Mouse (Mus musculus) heart, adult 10 weeks (tissue): ENCODE measurements around the gene Cwc27. TPM values are rescaled to one million over a fixed set of nuclear protein-coding genes. Genes with fewer than 3 reads are reported as not detected.

Experiments used
- polyA plus RNA-seq: library from polyadenylated mRNA; stranded (reverse); fragments of 350-450 nt; fragmentation: Illumina TruSeq; extraction: RNeasy Lipid Tissue Mini Kit (QIAGEN cat#74804); gene quantifications from one replicate; pipeline ENCODE4 v1.2.3, GENCODE M21; 2014; ENCODE audit warnings: low read depth, low replicate concordance

The Cwc27 gene
- 15.1 TPM for polyA plus RNA-seq

GRCm38 (mm10) chr13:104816635-104817571 lies at the start of gene Cwc27:
TSS of gene Cwc27 (minus strand) at chr13:104817142.

GRCm38 (mm10) chr13:104863127-104863979 lies 46.4 kb upstream of the Cwc27 start, which contains the start of gene Shisal2b:
TSS of gene Shisal2b (minus strand) at chr13:104863893.

DNA sequence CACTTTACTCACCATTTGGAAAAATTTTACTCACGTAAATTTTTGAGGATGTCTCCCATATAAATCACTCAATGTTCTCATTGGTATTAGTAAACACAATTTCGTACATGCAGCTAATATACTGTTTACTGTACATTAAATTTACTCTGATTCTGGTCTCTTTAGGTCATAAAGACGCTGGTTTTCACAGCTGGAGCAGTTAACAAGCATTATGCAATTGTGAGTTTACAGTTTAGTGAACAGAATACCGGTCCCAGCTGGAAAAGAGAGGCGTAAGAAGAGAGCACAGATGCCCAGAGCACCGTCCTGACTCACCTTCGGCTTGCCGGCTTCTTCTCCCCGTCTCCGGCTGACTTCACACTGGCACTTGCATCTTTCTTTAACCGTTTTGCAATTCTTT lies 24.8 kb downstream of the Cwc27 start, which contains the start of gene Srek1ip1:
Srek1ip1 (plus strand) TSS at position 301 of the 400 bp plus-strand sequence.

Other genes starting within 250 kb of the Cwc27 start
- gene Srek1ip1, start 24.7 kb downstream of the Cwc27 start, polyA plus RNA-seq, result 21.4 TPM
- not detected for gene Shisal2b, start 46.8 kb upstream of the Cwc27 start, polyA plus RNA-seq
- 3.4 TPM for gene Rgs7bp, start 237.8 kb upstream of the Cwc27 start, polyA plus RNA-seq